Mouse (Mus musculus) lung, adult 2 months (tissue): Measurements from ENCODE around the gene Pgm1.

Source experiments
- CTCF ChIP-seq: fragments of 200-500 bp; IDR thresholded peaks from 2 replicates; pipeline ENCODE4 v1.5.1; 2011; ENCODE audit warnings: mild to moderate bottlenecking, low read length, control low read depth; ENCODE audit not compliant: insufficient read depth
- POLR2A ChIP-seq: fragments of 200-500 bp; IDR thresholded peaks from 2 replicates; pipeline ENCODE4 v1.6.1; 2011; ENCODE audit warnings: low read depth, mild to moderate bottlenecking, control low read depth, low read length, borderline replicate concordance; ENCODE audit errors: extremely low read depth

DNA sequence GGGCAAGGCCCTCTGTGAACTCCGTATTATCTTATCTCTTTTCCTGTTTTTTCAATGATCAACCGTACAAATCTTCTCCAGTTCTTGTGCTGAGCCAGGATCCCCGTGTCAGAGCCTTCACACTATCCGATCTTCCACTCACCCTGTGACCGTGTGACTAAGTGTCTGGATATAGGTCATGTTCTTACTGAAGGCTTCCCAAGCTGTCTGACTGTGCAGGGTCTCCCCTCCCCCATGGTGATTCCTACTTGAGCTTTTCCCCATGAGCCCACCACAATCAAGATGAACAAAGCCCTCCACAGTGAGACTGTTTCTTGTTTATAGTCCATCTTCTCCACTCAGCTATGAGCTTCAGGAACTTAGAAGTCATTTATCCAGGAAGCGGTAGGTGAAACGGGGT is 78.5 kb downstream of the Pgm1 start:
- no peak for TF ChIP-seq POLR2A
- TF ChIP-seq CTCF = no peak
